Mouse (Mus musculus): Measurements from ENCODE around the gene Stard13. TPM values are rescaled to one million over a fixed set of nuclear protein-coding genes. Genes with fewer than 3 reads are reported as not detected.

Stard13 gene
- total and polyA plus RNA-seq, 2 experiments from 2014 or later = 2.6 to 19.2 TPM

GRCm38 (mm10) chr5:151105054-151105971 lies 128.3 kb downstream of the Stard13 start:
- Histone ChIP-seq H3K9me3 (ENCODE audit: low read length) (no peaks in the 10 kb centered on the region), H3K4me1 (ENCODE audit: insufficient read depth) (no peaks in the 10 kb centered on the region), H3K27me3 (ENCODE audit: insufficient read depth, low read length) (no peaks in the 10 kb centered on the region), H3K9ac (no peak overlapping the region), H3K4me3 (ENCODE audit: low read depth, low read length) (no peak overlapping the region), H3K36me3 (ENCODE audit: insufficient read depth) (no peaks in the 10 kb centered on the region), H3K4me2 (ENCODE audit: low read depth) (no peak overlapping the region), H3K27ac (ENCODE audit: low read depth, low read length) (no peak overlapping the region)
- ATAC-seq (no peak), DNase-seq (no peak)
- TF ChIP-seq CTCF (IDR thresholded peaks at IDR 0.05; ENCODE audit: low read depth) = no peak
- WGBS = 81% methylated on average over 10 of the region's 10 CpGs

GRCm38 (mm10) chr5:151104354-151105053 lies 129.1 kb downstream of the Stard13 start:
- no peak for TF ChIP-seq CTCF (IDR thresholded peaks at IDR 0.05; ENCODE audit: low read depth)
- H3K27me3 ChIP-seq (ENCODE audit: insufficient read depth, low read length) = no peaks in the 10 kb centered on the region
- DNase-seq (no peak), ATAC-seq (peak; percentile 66)
- H3K4me3 ChIP-seq (ENCODE audit: low read depth, low read length) = no peak overlapping the region
- 55% methylated on average over 9 of the region's 9 CpGs for WGBS
- no peak overlapping the region for H3K4me2 ChIP-seq (ENCODE audit: low read depth)
- H3K9me3 ChIP-seq (ENCODE audit: low read length) = no peaks in the 10 kb centered on the region
- no peak overlapping the region for H3K27ac ChIP-seq (ENCODE audit: low read depth, low read length)
- H3K9ac ChIP-seq = no peak overlapping the region
- H3K4me1 ChIP-seq (ENCODE audit: insufficient read depth) = no peaks in the 10 kb centered on the region
- H3K36me3 ChIP-seq (ENCODE audit: insufficient read depth) = no peaks in the 10 kb centered on the region

DNA sequence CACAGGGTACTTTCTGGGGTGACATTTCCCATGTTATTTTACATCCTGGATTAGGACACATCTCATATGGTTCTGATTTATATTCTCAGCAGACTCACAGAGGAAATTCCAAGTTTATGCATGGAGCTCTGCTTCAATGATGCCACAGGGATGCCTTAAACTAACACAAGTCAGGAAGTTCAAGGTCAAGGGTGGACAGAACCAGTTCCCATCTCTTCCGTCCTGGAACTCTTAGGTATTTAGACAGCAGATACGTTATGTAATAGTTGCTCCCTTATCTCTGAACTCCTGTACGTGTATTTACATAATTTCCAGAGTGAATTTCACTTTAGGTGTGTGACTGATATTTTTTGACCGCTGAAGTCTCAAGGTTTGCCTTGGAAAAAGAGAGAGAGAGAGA lies 130.4 kb downstream of the Stard13 start:
- DNase-seq = no peak
- Histone ChIP-seq H3K4me2 (ENCODE audit: low read depth) (no peak overlapping the region), H3K4me1 (ENCODE audit: insufficient read depth) (no peaks in the 10 kb centered on the region), H3K9me3 (ENCODE audit: low read length) (no peaks in the 10 kb centered on the region), H3K36me3 (ENCODE audit: insufficient read depth) (no peaks in the 10 kb centered on the region), H3K4me3 (ENCODE audit: low read depth, low read length) (no peak overlapping the region), H3K9ac (no peak overlapping the region), H3K27ac (ENCODE audit: low read depth, low read length) (no peak overlapping the region), H3K27me3 (ENCODE audit: insufficient read depth, low read length) (no peaks in the 10 kb centered on the region)
- no peak for ATAC-seq
- no peak for TF ChIP-seq CTCF (IDR thresholded peaks at IDR 0.05; ENCODE audit: low read depth)
- WGBS = 79% methylated on average over 4 of the region's 4 CpGs

DNA sequence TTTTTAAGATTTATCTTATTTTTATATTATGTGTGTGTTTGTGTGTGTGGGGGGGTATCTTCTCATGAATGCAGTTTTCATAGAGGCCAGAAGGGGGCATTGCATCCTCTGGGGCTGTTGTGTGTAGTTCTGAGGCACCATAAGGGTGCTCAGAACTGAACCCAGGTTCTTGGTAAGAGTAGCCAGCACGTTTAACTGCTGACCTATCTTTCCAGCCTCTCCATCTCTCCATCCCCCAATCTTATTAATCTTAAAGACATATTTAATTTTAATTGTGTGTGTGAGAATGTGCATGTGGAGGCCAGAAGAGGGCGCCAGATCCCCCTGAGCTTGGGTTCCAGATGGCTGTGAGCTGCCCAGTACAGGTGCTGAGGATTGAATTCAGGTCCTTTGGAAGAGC lies 131.4 kb downstream of the Stard13 start:
- TF ChIP-seq CTCF (IDR thresholded peaks at IDR 0.05; ENCODE audit: low read depth) = 0 out of 2 replicates have a peak, but pooled peaks have one; percentile 1
- ATAC-seq = no peak
- Histone ChIP-seq H3K4me2 (ENCODE audit: low read depth) (no peak overlapping the region), H3K9me3 (ENCODE audit: low read length) (no peaks in the 10 kb centered on the region), H3K27me3 (ENCODE audit: insufficient read depth, low read length) (no peaks in the 10 kb centered on the region), H3K4me1 (ENCODE audit: insufficient read depth) (no peaks in the 10 kb centered on the region), H3K9ac (no peak overlapping the region), H3K4me3 (ENCODE audit: low read depth, low read length) (no peak overlapping the region), H3K36me3 (ENCODE audit: insufficient read depth) (no peaks in the 10 kb centered on the region), H3K27ac (ENCODE audit: low read depth, low read length) (no peak overlapping the region)
- no peak for DNase-seq
- 64% methylated on average over 2 of the region's 2 CpGs for WGBS

DNA sequence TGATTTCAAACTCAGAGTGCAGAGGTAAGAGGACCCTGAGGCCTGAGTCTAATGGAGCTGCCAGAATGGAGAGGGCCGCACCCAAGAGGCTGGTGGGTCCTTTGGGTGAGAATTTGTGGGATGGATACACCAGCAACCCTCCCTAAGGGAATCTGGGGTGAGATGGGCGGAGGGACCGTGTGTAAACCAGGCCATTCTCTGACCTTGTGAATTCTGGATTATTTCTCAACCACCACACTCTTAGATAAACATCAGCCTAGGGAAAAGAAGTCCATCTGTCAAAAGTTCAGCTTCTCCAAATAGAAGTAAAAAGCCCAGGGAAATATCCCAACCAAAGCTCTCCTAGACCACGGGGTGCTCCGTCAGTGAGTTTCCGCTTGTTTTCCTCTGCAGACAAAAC lies 137.6 kb downstream of the Stard13 start:
- Histone ChIP-seq H3K27me3 (ENCODE audit: insufficient read depth, low read length) (no peaks in the 10 kb centered on the region), H3K4me1 (ENCODE audit: insufficient read depth) (no peaks in the 10 kb centered on the region), H3K4me3 (ENCODE audit: low read depth, low read length) (no peak overlapping the region), H3K9me3 (ENCODE audit: low read length) (no peaks in the 10 kb centered on the region), H3K4me2 (ENCODE audit: low read depth) (no peak overlapping the region), H3K27ac (ENCODE audit: low read depth, low read length) (no peak overlapping the region), H3K36me3 (ENCODE audit: insufficient read depth) (no peaks in the 10 kb centered on the region), H3K9ac (no peak overlapping the region)
- 89% methylated on average over 6 of the region's 6 CpGs for WGBS
- ATAC-seq (no peak), DNase-seq (no peak)
- no peak for TF ChIP-seq CTCF (IDR thresholded peaks at IDR 0.05; ENCODE audit: low read depth)

- H3K27me3 ChIP-seq (ENCODE audit: insufficient read depth, low read length) = no peaks in the 10 kb centered on the region
- no peak overlapping the region for H3K9ac ChIP-seq
- H3K4me2 ChIP-seq (ENCODE audit: low read depth) = no peak overlapping the region
- DNase-seq (no peak), ATAC-seq (no peak)
- H3K4me1 ChIP-seq (ENCODE audit: insufficient read depth) = no peaks in the 10 kb centered on the region
- no peak for TF ChIP-seq CTCF (IDR thresholded peaks at IDR 0.05; ENCODE audit: low read depth)
- H3K27ac ChIP-seq (ENCODE audit: low read depth, low read length) = no peak overlapping the region
- no peaks in the 10 kb centered on the region for H3K36me3 ChIP-seq (ENCODE audit: insufficient read depth)
- no peak overlapping the region for H3K4me3 ChIP-seq (ENCODE audit: low read depth, low read length)
- no peaks in the 10 kb centered on the region for H3K9me3 ChIP-seq (ENCODE audit: low read length)
- 66% methylated on average over 3 of the region's 3 CpGs for WGBS
Measured at GRCm38 (mm10) chr5:151092886-151093665, 140.6 kb downstream of the Stard13 start.

Measured in forebrain, postnatal 0 days (tissue).